Mouse (Mus musculus): ENCODE measurements at regions not wholly inside any gene's neighbourhood (a gene's known extent, or its start where the extent isn't known, plus 50 kb on each side); places are given as distances from the start of the nearest gene placed in this dataset.
A peak's percentile ranks its signal among the peaks of the same experiment; 100 is the strongest.

- TF ChIP-seq CTCF (IDR thresholded peaks at IDR 0.05) = no peak
- intact Hi-C loops (cut with DNase I) = no loop called here
- H3K27ac ChIP-seq = no peak overlapping the region
- no peak overlapping the region for H3K4me3 ChIP-seq
- no peak for DNase-seq (ENCODE audit: extremely low spot score in 1 of 2, low spot score in 2 of 2)
These were observed 56.0 kb downstream of the Foxf2 start for GRCm38 (mm10) chr13:31681571-31681970.

GRCm38 (mm10) chr13:31683311-31683710 is 57.7 kb downstream of the Foxf2 start:
- intact Hi-C loops (cut with DNase I) = no loop called here
- Histone ChIP-seq H3K4me3 (no peak overlapping the region), H3K27ac (no peak overlapping the region)
- DNase-seq (ENCODE audit: extremely low spot score in 1 of 2, low spot score in 2 of 2) = no peak
- TF ChIP-seq CTCF (IDR thresholded peaks at IDR 0.05) = no peak

- TF ChIP-seq CTCF (IDR thresholded peaks at IDR 0.05) = no peak
- no peak for DNase-seq (ENCODE audit: extremely low spot score in 1 of 2, low spot score in 2 of 2)
- intact Hi-C loops (cut with DNase I) = no loop called here
- Histone ChIP-seq H3K27ac (no peak overlapping the region), H3K4me3 (no peak overlapping the region)
These were observed 62.9 kb downstream of the Foxf2 start for GRCm38 (mm10) chr13:31688531-31688930.

GRCm38 (mm10) chr13:31689317-31689716 is 63.7 kb downstream of the Foxf2 start:
- H3K27ac ChIP-seq = no peak overlapping the region
- H3K4me3 ChIP-seq = no peak overlapping the region
- intact Hi-C loops (cut with DNase I) = no loop called here
- peak; percentile 53 for TF ChIP-seq CTCF (IDR thresholded peaks at IDR 0.05)
- DNase-seq (ENCODE audit: extremely low spot score in 1 of 2, low spot score in 2 of 2) = peak in 1 of 2 experiments; percentile 21

- TF ChIP-seq CTCF (IDR thresholded peaks at IDR 0.05) = no peak
These were observed 70.1 kb downstream of the Foxf2 start for GRCm38 (mm10) chr13:31695725-31696124.

GRCm38 (mm10) chr13:31704199-31704598 is 78.6 kb downstream of the Foxf2 start:
- DNase-seq (ENCODE audit: extremely low spot score in 1 of 2, low spot score in 2 of 2) = no peak
- Histone ChIP-seq H3K27ac (no peak overlapping the region), H3K4me3 (no peak overlapping the region)
- no peak for TF ChIP-seq CTCF (IDR thresholded peaks at IDR 0.05)
- intact Hi-C loops (cut with DNase I) = no loop called here

More at GRCm38 (mm10) chr13:31695725-31696124, 70.1 kb downstream of the Foxf2 start:
- H3K4me3 ChIP-seq = no peak overlapping the region
- no peak overlapping the region for H3K27ac ChIP-seq
- no peak for DNase-seq (ENCODE audit: extremely low spot score in 1 of 2, low spot score in 2 of 2)
- intact Hi-C loops (cut with DNase I) = no loop called here

GRCm38 (mm10) chr13:31705406-31705805 is 79.8 kb downstream of the Foxf2 start:
- TF ChIP-seq CTCF (IDR thresholded peaks at IDR 0.05) = no peak; the same call in none of the 2 replicates
- Histone ChIP-seq H3K4me3 (no peak overlapping the region), H3K27ac (no peak overlapping the region)
- intact Hi-C loops (cut with DNase I) = no loop called here
- DNase-seq (ENCODE audit: extremely low spot score in 1 of 2, low spot score in 2 of 2) = no peak

- Histone ChIP-seq H3K27ac (no peak overlapping the region), H3K4me3 (no peak overlapping the region)
- TF ChIP-seq CTCF (IDR thresholded peaks at IDR 0.05) = no peak
- DNase-seq (ENCODE audit: extremely low spot score in 1 of 2, low spot score in 2 of 2) = no peak
- intact Hi-C loops (cut with DNase I) = no loop called here
These were observed 85.1 kb downstream of the Foxf2 start for GRCm38 (mm10) chr13:31710681-31711080.

- Histone ChIP-seq H3K27ac (no peak overlapping the region), H3K4me3 (no peak overlapping the region)
- no peak for TF ChIP-seq CTCF (IDR thresholded peaks at IDR 0.05)
- DNase-seq (ENCODE audit: extremely low spot score in 1 of 2, low spot score in 2 of 2) = no peak
- intact Hi-C loops (cut with DNase I) = no loop called here
These were observed 90.1 kb downstream of the Foxf2 start for GRCm38 (mm10) chr13:31715683-31716082.

GRCm38 (mm10) chr13:31716771-31717170 is 89.7 kb upstream of the Foxc1 start:
- H3K27ac ChIP-seq = no peak overlapping the region
- no peak overlapping the region for H3K4me3 ChIP-seq
- no peak for DNase-seq (ENCODE audit: extremely low spot score in 1 of 2, low spot score in 2 of 2)
- intact Hi-C loops (cut with DNase I) = no loop called here
- no peak for TF ChIP-seq CTCF (IDR thresholded peaks at IDR 0.05)

GRCm38 (mm10) chr13:31720731-31721130 is 85.7 kb upstream of the Foxc1 start:
- H3K27ac ChIP-seq = no peak overlapping the region
- no peak overlapping the region for H3K4me3 ChIP-seq
- TF ChIP-seq CTCF (IDR thresholded peaks at IDR 0.05) = no peak
- DNase-seq (ENCODE audit: extremely low spot score in 1 of 2, low spot score in 2 of 2) = no peak
- intact Hi-C loops (cut with DNase I) = no loop called here

GRCm38 (mm10) chr13:31728862-31729261 is 77.6 kb upstream of the Foxc1 start:
- intact Hi-C loops (cut with DNase I) = no loop called here
- no peak overlapping the region for H3K4me3 ChIP-seq
- no peak overlapping the region for H3K27ac ChIP-seq
- no peak for DNase-seq (ENCODE audit: extremely low spot score in 1 of 2, low spot score in 2 of 2)
- no peak for TF ChIP-seq CTCF (IDR thresholded peaks at IDR 0.05)

- DNase-seq (ENCODE audit: extremely low spot score in 1 of 2, low spot score in 2 of 2) = no peak
- intact Hi-C loops (cut with DNase I) = no loop called here
- TF ChIP-seq CTCF (IDR thresholded peaks at IDR 0.05) = no peak
- no peak overlapping the region for H3K27ac ChIP-seq
- H3K4me3 ChIP-seq = no peak overlapping the region
These were observed 60.2 kb upstream of the Foxc1 start for GRCm38 (mm10) chr13:31746276-31746675.

All from left cerebral cortex, adult 2 months (tissue).